Mouse (Mus musculus): ENCODE measurements around the gene Prkag3. TPM values are rescaled to one million over a fixed set of nuclear protein-coding genes. Genes with fewer than 3 reads are reported as not detected.

The Prkag3 gene
- total RNA-seq, 2 experiments from 2014 or later: not detected

DNA sequence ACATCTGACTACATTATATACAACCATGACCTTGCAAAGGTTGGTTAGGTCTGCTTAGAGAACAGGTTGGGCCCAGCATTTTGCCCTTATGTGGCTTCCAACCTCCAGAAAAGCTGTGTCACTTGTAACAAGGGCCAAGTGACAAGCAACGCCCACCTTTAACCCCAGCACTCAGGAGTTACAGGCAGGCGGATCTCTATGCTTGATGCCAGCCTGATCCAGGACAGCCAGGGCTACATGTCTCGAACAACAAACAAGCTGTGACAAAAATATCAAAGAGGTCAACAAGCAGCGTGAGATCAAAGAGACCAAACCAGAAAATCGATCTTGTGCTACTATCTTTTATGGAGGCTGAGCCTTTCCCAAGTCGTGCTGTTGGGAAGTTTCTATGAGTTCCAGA is 27.4 kb downstream of the Prkag3 start:
- no peak overlapping the region for H3K4me3 ChIP-seq
- intact Hi-C loops (cut with DNase I): no loop called here
- no peak overlapping the region for H3K27ac ChIP-seq
- TF ChIP-seq CTCF (IDR thresholded peaks at IDR 0.05): no peak
- DNase-seq (ENCODE audit: extremely low spot score in 1 of 2, low spot score in 2 of 2): no peak

DNA sequence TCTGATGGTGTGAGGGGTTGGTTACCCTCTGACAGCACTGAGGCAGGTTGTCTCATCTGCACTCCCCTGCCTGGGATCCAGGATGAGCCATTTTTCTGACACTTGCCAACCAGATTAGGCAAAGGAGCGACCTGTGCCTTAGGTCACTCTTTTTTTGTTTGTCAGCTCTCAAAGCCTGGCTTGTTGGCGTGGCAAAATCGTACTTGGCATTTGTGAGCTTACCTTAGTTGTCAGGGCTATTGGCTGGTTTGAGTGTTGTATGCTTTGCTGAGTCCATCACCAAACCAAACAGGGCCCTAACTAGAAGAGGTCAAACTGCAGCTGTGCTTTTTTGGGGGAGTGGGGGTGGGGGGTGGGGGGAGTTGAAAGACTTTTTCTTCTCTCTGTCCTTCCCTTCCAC is 29.7 kb downstream of the Prkag3 start:
- intact Hi-C loops (cut with DNase I): no loop called here
- no peak for TF ChIP-seq CTCF (IDR thresholded peaks at IDR 0.05)
- no peak overlapping the region for H3K4me3 ChIP-seq

DNA sequence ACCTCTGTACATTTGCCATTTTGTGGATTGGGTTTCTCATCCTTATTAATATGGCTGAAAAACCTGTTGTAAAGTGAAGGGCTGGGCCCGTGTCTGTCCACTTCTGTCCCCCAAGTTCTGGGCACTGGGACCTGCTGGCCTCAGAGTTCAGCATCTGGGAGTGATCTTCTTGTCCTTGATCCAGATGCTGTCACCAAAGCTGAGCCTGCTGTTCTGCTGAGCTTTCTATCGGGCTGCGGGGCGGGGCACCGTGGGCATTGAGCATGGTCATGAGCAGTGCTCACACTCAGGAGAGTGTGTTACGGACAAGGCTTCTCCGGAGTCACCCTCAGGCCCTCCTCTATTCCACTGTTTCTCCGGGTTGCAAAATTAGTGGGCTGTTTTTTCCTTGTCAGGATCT is 30.9 kb downstream of the Prkag3 start:
- intact Hi-C loops (cut with DNase I): no loop called here
- H3K27ac ChIP-seq: no peak overlapping the region
- H3K4me3 ChIP-seq: no peak overlapping the region
- TF ChIP-seq CTCF (IDR thresholded peaks at IDR 0.05): no peak
- DNase-seq (ENCODE audit: extremely low spot score in 1 of 2, low spot score in 2 of 2): no peak

More for the DNA sequence above, 29.7 kb downstream of the Prkag3 start:
- no peak for DNase-seq (ENCODE audit: extremely low spot score in 1 of 2, low spot score in 2 of 2)
- no peak overlapping the region for H3K27ac ChIP-seq

DNA sequence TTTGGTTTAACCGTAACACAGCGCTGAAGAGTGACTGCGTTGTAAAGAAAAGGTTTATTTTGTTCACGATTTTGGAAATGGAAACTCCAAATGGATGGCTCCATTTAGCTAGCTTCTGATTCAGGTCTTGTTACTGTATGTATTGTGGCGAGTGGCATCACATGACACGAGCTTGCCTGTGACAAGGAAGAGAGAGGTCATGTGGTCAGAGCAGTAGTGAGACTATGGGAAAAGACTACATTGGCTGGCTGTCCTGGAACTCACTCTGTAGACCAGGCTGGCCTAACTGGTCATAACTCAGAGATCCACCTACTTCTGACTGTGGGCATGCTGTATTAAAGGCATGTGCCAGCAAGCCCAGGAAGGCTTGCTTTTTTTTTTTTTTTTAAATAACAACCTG is 33.1 kb downstream of the Prkag3 start:
- H3K4me3 ChIP-seq: no peak overlapping the region

DNA sequence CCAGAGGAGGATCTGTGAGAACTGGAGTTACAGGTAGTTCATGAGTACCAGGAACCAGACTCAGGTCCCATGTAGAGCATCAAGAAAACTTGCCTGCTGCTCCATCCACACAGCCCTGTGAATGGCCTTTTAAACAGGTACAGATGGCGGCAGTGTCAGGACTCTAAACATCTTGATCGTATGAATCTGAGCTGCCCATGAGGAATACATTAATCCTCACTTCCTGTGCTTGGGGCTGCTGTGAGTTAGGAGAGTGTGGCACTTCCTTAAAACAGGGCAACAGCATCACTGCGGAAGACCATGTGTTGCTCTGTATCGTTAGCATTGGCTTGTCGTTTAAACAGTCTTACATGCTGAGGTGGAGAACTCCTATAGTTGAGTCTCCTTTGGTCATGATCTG is 33.6 kb downstream of the Prkag3 start:
- Histone ChIP-seq H3K4me3 (no peak overlapping the region), H3K27ac (no peak overlapping the region)
- intact Hi-C loops (cut with DNase I): no loop called here
- no peak for TF ChIP-seq CTCF (IDR thresholded peaks at IDR 0.05)
- no peak for DNase-seq (ENCODE audit: extremely low spot score in 1 of 2, low spot score in 2 of 2)

More for the DNA sequence above, 33.1 kb downstream of the Prkag3 start:
- no peak for DNase-seq (ENCODE audit: extremely low spot score in 1 of 2, low spot score in 2 of 2)
- no peak for TF ChIP-seq CTCF (IDR thresholded peaks at IDR 0.05)
- intact Hi-C loops (cut with DNase I): no loop called here
- H3K27ac ChIP-seq: no peak overlapping the region

DNA sequence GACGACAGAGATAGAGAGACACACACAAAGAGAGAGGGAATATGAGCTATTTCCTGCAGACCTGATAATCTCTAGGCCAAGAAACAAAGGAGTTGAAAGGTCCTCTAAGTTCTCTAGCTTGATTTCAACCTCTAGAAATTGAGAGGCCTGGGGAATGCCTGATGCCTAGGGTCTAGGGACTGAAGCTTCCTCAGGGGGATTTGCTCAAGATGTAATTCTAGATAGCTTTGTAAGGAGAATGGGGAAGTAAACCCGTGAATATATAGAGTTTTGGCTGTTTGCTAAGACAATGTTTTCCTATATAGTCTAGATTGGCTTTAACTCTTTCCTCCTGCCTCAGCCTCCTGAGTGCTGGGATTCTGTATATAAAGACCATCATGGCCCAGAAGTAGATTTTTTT is 34.1 kb downstream of the Prkag3 start:
- intact Hi-C loops (cut with DNase I): no loop called here
- H3K27ac ChIP-seq: no peak overlapping the region
- no peak overlapping the region for H3K4me3 ChIP-seq
- no peak for TF ChIP-seq CTCF (IDR thresholded peaks at IDR 0.05)
- no peak for DNase-seq (ENCODE audit: extremely low spot score in 1 of 2, low spot score in 2 of 2)

DNA sequence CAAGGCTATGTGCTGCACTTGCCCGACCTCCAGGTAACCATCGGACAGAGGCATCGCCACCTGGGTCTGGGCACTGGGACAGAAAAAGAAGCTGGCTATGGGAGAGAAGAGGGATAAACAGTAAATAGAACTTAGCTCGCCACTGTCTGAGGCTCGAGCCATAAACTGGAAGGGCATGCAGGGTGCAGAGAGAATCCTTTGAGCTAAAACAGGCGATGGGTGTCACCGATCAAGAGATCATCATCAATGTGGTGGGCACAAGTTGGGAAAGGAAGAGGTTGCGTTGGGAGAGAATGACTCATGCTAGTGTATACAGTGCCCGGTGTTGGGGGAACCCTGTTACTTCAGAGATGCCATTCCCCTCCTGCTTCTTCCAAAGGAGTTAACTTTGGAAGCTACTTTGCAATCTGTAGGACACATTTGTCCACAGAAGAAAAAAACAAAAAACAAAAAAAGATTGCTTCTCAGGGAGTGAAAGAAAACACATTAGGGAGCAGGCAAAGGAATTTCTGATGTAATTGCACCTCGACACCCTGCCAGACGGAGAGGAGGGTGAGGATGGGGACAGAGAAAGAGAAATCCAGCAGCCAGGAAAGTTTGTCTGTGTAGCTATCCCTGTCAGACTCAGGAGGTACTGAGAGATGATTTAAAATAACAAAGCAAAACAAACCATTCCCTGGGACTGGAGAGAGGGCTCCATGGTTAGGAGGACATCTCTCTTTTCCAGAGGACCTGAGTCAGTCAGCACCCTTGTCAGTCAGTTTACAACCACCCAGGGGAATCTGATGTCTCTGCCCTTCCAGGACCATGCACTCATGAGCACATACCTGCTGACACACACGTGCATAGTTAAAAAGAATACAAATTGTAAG is 34.9 kb downstream of the Prkag3 start:
- intact Hi-C loops (cut with DNase I): no loop called here
- DNase-seq (ENCODE audit: extremely low spot score in 1 of 2, low spot score in 2 of 2): no peak
- peak overlapping the region; percentile 47 for H3K4me3 ChIP-seq
- H3K27ac ChIP-seq: peak overlapping the region; percentile 32; the same call in 1 of the 2 replicates
- TF ChIP-seq CTCF (IDR thresholded peaks at IDR 0.05): no peak

DNA sequence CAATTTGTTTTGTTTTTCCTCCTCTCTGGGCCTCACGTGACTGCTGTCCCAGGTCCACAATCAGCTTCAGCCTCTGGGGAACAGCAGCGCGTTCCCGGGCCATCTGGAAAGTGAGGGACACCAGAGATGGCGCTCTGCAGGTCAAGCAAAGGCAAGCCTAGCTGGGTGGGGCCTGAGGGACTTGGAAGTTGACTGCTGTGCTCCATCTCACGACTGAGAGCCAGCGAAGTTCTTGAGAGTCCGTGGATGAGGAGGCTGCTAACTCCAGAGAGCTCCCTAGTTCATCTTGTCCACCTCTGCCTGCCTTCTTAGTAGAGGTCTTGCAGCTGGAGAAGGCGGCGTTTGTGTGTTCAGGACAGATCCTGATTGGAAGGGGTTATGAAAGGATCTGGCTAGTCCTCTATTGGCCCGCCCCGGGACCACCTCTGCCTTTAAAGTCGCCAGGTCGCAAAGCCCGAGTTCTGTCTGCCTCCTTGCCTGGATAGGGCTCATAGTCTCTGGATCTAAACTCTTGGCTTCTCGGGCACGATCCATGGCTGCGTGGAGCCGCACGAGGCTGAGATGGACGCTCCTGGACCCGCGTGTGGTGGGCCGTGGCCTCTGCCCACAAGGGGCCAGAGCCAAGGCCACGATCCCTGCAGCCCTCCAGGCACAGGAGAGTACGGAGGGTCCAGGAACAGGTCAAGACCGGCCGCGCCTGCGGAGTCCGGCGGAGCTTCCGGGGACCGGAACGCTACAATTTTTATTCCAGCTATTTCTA is 35.7 kb downstream of the Prkag3 start, which contains the start of gene Cyp27a1:
Cyp27a1 (plus strand) TSS at position 476 of the 760 bp plus-strand sequence.
- intact Hi-C loops (cut with DNase I): no loop called here
- Histone ChIP-seq H3K27ac (peak within 1 kb of the TSS; percentile 32; the same call in 1 of the 2 replicates), H3K4me3 (peak within 1 kb of the TSS; percentile 47)
- no peak for DNase-seq (ENCODE audit: extremely low spot score in 1 of 2, low spot score in 2 of 2)
- no peak; the same call in 1 of the 2 replicates for TF ChIP-seq CTCF (IDR thresholded peaks at IDR 0.05)

DNA sequence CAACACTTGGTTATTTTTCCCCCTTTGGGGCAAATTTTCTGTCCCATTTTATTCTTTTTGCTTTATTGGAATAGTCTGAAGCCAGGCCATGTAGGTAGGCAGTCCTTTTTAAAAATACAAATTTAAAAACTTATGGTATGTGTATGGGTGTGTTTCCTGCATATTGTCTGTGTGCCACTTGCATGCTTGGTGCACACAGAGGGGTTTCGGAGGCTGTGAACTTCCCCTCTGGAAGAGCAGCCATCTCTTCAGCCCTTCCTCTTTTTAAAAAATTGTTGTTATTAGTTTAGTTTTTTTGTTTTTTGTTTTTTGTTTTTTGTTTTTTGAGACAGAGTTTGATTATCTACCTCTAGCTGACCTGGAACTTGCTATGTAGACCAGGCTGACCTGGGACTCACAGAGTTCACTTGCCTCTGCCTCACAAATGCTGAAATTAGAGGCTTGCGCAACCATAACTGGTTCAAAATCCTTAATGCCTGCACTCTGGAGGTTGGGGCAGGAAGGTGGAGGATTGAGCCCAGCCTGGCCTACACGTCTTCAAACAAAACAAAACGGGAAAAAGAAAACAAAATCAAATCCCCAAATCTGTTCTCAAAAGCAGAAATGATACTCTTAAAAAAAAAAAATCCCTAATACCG is 36.4 kb downstream of the Prkag3 start:
- intact Hi-C loops (cut with DNase I): no loop called here
- TF ChIP-seq CTCF (IDR thresholded peaks at IDR 0.05): no peak
- DNase-seq (ENCODE audit: extremely low spot score in 1 of 2, low spot score in 2 of 2): no peak
- Histone ChIP-seq H3K27ac (no peak overlapping the region), H3K4me3 (peak overlapping the region; percentile 47)

DNA sequence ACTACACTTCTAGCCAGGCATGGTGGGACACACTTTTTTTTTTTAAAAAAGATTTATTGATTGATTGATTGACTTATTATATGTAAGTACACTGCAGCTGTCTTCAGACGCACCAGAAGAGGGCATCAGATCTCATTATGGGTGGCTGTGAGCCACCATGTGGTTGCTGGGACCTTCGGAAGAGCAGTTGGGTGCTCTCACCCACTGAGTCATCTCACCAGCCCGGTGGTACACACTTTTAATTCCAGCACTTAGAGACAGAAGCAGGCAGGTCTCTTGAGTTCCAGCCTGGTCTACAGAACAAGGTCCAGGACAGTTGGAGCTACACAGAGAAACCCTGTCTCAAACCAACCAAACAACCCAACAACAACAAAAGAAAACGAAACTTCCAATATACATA is 37.0 kb downstream of the Prkag3 start:
- peak; percentile 20 for TF ChIP-seq CTCF (IDR thresholded peaks at IDR 0.05)
- intact Hi-C loops (cut with DNase I): no loop called here
- Histone ChIP-seq H3K27ac (no peak overlapping the region), H3K4me3 (no peak overlapping the region)
- DNase-seq (ENCODE audit: extremely low spot score in 1 of 2, low spot score in 2 of 2): no peak

DNA sequence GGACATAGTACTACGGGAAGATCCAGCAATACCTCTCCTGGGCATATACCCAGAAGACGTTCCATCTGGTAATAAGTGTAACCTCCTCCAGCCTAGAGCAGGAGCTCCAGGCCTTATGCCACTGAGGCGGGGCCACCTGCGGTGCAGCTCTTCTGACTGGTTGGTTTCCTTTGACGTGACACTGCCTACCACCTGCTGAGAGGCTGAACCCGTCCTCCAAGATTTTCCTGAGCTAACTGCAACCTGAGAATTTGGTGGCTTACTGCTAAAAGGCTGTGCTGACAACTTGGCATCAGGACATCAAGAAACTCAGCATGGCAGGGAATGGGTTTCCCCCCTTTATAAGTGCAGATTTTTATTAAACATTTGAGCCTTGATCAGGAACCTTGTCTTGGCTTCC is 39.5 kb downstream of the Prkag3 start:
- no peak for TF ChIP-seq CTCF (IDR thresholded peaks at IDR 0.05)
- DNase-seq (ENCODE audit: extremely low spot score in 1 of 2, low spot score in 2 of 2): no peak
- intact Hi-C loops (cut with DNase I): no loop called here
- no peak overlapping the region for H3K27ac ChIP-seq
- H3K4me3 ChIP-seq: no peak overlapping the region

DNA sequence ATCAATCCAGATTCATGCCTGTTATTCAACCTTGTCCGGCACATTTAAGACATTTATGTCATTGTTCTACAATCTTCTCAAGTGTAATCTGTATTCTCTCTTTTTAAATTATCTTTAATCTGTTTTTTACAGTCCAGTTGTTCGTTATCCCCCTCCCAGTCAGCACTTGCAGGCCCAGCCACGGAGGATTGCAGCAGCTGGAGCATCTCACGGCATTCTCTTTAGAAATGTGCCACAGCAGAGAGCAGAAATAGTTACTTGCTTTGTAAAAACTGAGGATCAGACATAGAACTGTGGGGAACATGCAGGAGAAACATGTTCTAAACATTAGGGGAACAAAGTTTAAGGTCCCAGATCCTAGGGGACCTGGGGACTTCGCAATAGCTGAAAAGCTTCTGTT is 44.0 kb downstream of the Prkag3 start:
- Histone ChIP-seq H3K27ac (no peak overlapping the region), H3K4me3 (no peak overlapping the region)
- no peak for TF ChIP-seq CTCF (IDR thresholded peaks at IDR 0.05)
- intact Hi-C loops (cut with DNase I): no loop called here
- no peak for DNase-seq (ENCODE audit: extremely low spot score in 1 of 2, low spot score in 2 of 2)

Data from left cerebral cortex, adult 2 months (tissue).